Mouse (Mus musculus) embryonic facial prominence, embryonic 11.5 days (tissue): ENCODE results near the gene Grin3a. TPM values are rescaled to one million over a fixed set of nuclear protein-coding genes. Genes with fewer than 3 reads are reported as not detected.

Experiments
- ATAC-seq: fragments of 200-750 bp; cut with Nextera tagmentation; replicated peaks from 2 replicates; pipeline ENCODE4 v1.8.0; 2017; ENCODE audit warnings: low read depth; ENCODE audit not compliant: insufficient number of reproducible peaks, low FRiP score, low TSS enrichment
- DNase-seq: peaks from one replicate; pipeline ENCODE4 v3.0.0-alpha.2; 2015; ENCODE audit warnings: low spot score
- H3K27ac ChIP-seq: fragments of 300-500 bp; sonication (generic); replicated peaks from 2 replicates; pipeline ENCODE4 v1.5.1; 2014; ENCODE audit warnings: mild to moderate bottlenecking, low read depth, low read length, control low read depth
- H3K27me3 ChIP-seq: fragments of 300-500 bp; sonication (generic); 2 replicates; pipeline ENCODE4 v1.6.1; 2014; ENCODE audit warnings: mild to moderate bottlenecking, low read length, moderate library complexity, mixed read lengths; ENCODE audit not compliant: control insufficient read depth, insufficient read depth
- H3K36me3 ChIP-seq: fragments of 300-500 bp; sonication (generic); replicated peaks from 2 replicates; pipeline ENCODE4 v1.6.1; 2014; ENCODE audit warnings: low read depth, mild to moderate bottlenecking, low read length, moderate library complexity, mixed read lengths; ENCODE audit not compliant: control insufficient read depth, insufficient read depth
- H3K4me1 ChIP-seq: fragments of 300-500 bp; sonication (generic); 2 replicates; pipeline ENCODE4 v1.6.1; 2014; ENCODE audit warnings: low read length, mixed read lengths; ENCODE audit not compliant: control insufficient read depth, insufficient read depth
- H3K4me2 ChIP-seq: fragments of 300-500 bp; sonication (generic); 2 replicates; pipeline ENCODE4 v1.6.1; 2014; ENCODE audit warnings: low read depth, mild to moderate bottlenecking, control low read depth, low read length, moderate library complexity
- H3K4me3 ChIP-seq: fragments of 300-500 bp; sonication (generic); 2 replicates; pipeline ENCODE4 v1.5.1; 2014; ENCODE audit warnings: low read depth, low read length, control low read depth
- H3K9ac ChIP-seq: fragments of 300-500 bp; sonication (generic); replicated peaks from 2 replicates; pipeline ENCODE4 v1.6.1; 2014; ENCODE audit warnings: mild to moderate bottlenecking, control low read depth, low read length
- H3K9me3 ChIP-seq: fragments of 300-500 bp; sonication (generic); replicated peaks from 2 replicates; pipeline ENCODE4 v1.6.1; 2016; ENCODE audit warnings: mild to moderate bottlenecking, low read length, inconsistent platforms, mixed read lengths; ENCODE audit not compliant: control insufficient read depth
- WGBS: fragments of 180-500 bp; shearing (Covaris S2); extraction: QIAGEN DNeasy Blood & Tissue Kit; methylation state at CpG from one replicate; pipeline ENCODE4 v1.1.7; 2014; 5-methylcytosine and 5-hydroxymethylcytosine counted together
- polyA plus RNA-seq: library from polyadenylated mRNA; unstranded; fragments of >200 nt; fragmentation: Nextera tagmentation; extraction: Ambion mirVana; gene quantifications from 2 replicates; pipeline ENCODE4 v1.2.1, GENCODE M21; 2014

The Grin3a gene
- polyA plus RNA-seq, 1 experiment from 2014 or later: 1.1 TPM

DNA sequence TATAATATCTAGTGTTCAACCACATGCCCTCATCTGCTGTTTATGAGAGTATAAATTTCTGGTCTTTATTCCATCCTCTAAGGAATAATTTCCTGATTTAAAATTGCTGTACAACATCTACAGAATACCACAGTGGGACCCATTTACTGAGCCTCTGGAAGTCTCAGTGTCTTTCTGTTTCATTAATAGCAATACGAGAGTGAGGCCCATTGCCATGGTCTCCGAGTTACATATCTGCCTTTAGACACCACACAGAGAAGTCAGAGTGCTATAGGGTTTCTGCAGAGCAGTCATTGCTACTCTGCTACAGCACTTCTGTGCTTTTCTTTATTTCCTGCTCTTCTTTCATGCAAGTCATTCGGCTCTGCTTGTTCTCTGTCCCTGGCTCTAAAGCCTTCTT, 116.2 kb downstream of the Grin3a start:
- no peak overlapping the region for H3K9ac ChIP-seq
- no peaks in the 10 kb centered on the region for H3K27me3 ChIP-seq
- no peak overlapping the region for H3K4me2 ChIP-seq
- H3K4me1 ChIP-seq: no peaks in the 10 kb centered on the region
- no peaks in the 10 kb centered on the region for H3K9me3 ChIP-seq
- H3K36me3 ChIP-seq: no peaks in the 10 kb centered on the region
- H3K27ac ChIP-seq: no peak overlapping the region
- ATAC-seq: no peak
- DNase-seq: no peak
- WGBS: 73% methylated on average over 3 of the region's 3 CpGs
- no peak overlapping the region for H3K4me3 ChIP-seq

DNA sequence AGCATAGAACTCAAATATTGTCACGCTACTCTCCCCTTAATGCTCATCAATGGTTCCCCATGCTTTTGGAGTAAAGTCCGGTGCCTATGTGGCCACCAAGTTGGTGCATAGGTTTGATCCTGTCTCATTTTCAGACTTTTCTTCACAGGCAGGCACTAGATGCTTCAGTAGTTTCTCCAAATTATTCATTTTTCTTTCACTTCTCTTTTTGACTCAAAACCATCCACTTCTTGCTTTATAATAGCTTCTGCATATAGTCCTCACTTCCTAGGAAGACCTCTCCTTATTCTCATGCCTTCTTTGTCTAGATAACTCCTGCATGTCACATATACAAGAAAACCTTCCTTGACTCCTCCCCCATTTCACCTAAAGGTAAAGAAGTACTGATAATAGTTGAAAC, 121.6 kb downstream of the Grin3a start:
- no peaks in the 10 kb centered on the region for H3K9me3 ChIP-seq
- no peak for DNase-seq
- H3K4me1 ChIP-seq: no peaks in the 10 kb centered on the region
- no peaks in the 10 kb centered on the region for H3K27me3 ChIP-seq
- no peak overlapping the region for H3K9ac ChIP-seq
- 95% methylated on average over 2 of the region's 2 CpGs for WGBS
- ATAC-seq: no peak
- no peak overlapping the region for H3K4me3 ChIP-seq
- no peaks in the 10 kb centered on the region for H3K36me3 ChIP-seq
- no peak overlapping the region for H3K4me2 ChIP-seq
- H3K27ac ChIP-seq: no peak overlapping the region

DNA sequence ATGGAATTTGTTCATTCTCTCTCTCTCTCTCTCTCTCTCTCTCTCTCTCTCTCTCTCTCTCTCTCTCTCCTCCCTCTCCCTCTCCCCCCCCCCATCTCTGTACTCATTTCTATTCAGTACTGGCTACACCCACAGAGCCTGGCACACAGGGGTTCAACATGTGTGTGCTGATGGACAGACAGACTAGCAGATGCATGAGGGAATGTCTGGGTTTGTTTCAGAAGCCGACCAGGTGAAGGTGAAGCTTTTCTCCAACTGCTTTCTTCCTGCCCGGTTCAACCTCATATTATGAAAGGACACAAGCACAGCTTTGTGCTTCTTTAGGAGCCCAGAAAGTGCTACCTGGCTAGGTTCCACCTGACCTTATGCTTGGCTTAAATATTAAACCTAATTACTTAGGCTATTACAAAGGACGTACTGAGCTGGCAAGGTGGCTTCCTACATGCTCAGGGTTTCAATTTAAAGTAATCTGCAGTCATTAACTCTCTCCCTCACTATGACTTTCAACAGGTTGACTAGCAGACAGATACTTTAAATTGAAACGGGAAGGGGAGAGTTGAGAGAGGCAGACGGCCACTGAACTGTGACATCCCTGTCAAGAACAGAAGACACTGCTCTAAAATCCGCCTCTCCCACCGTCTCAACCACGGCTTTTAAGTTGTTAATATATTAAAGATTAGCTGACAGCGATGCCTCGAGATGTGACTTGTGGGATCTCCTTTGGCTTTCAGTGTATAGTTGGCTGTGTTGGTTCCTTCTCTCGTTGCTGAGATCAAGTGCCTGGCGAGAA, 153.9 kb downstream of the Grin3a start:
- Histone ChIP-seq H3K4me2 (no peak overlapping the region), H3K27me3 (no peaks in the 10 kb centered on the region), H3K4me3 (no peak overlapping the region), H3K9ac (no peak overlapping the region), H3K36me3 (no peaks in the 10 kb centered on the region), H3K4me1 (no peaks in the 10 kb centered on the region), H3K27ac (no peak overlapping the region), H3K9me3 (no peaks in the 10 kb centered on the region)
- ATAC-seq: no peak
- WGBS: 71% methylated on average over 12 of the region's 12 CpGs
- DNase-seq: no peak

DNA sequence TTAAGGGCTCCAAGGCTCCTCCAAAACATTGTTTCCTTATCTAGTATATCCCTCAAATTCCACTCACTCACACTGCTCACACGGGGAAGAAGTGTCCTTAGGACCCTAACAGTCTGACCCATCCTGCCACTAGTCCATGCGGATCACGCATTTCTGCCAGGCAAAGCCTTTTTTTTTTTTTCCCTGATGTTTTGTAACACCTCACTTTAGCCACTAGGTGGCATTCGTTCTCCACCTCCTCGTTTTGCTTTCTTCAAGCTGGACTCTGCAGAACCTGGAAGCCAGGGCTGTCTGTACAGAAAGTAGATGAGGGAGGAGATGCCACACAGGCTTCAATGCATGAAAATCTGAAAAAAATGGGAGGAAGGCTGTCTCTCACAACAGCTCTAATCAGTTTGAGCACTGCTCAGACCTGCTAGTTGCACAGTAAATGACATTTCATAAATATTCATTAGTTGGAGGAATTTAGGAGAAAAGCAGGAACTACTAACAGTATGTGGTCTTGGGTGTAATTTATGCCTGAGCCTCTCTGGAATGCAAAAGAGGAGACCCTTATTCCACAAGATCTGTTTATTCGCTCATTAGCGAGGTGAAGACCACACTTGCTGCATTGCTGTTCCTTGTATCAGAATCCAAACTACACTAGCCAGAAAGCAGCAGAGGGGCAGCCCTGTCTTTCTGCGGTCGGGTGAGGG, 156.8 kb downstream of the Grin3a start:
- no peaks in the 10 kb centered on the region for H3K36me3 ChIP-seq
- H3K4me3 ChIP-seq: no peak overlapping the region
- H3K4me2 ChIP-seq: no peak overlapping the region
- DNase-seq (peak; percentile 78), ATAC-seq (peak; percentile 68)
- no peak overlapping the region for H3K9ac ChIP-seq
- no peaks in the 10 kb centered on the region for H3K4me1 ChIP-seq
- H3K9me3 ChIP-seq: no peaks in the 10 kb centered on the region
- H3K27ac ChIP-seq: no peak overlapping the region
- no peaks in the 10 kb centered on the region for H3K27me3 ChIP-seq
- 26% methylated on average over 9 of the region's 9 CpGs for WGBS

DNA sequence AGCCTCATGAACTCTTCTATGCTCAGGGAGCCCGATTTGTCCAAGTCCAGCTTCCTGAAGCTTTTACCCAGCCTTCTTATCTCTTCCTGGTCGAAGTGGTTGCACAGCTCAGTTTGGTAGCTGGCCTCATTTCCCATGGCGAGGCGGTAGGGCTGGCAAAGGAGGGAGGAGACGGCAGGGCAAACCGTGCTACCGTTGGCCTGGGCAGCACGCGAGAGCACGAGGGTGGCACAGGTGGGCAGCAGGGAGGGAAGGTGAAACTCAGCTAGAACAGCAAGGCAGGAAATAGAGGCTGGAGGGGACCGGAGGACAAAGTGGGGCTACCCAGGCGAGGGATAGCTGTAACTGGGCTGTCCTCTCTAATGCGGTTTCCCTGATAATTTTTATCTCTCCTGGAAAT, 163.7 kb downstream of the Grin3a start, which contains the start of gene Ppp3r2:
Gene Ppp3r2 (minus strand): TSS at position 213 of the 400 bp plus-strand sequence.
- Histone ChIP-seq H3K4me1 (no peaks in the 10 kb centered on the region), H3K4me2 (no peak within 1 kb of the TSS), H3K9ac (no peak within 1 kb of the TSS), H3K4me3 (no peak within 1 kb of the TSS), H3K27me3 (no peaks in the 10 kb centered on the region), H3K36me3 (no peaks in the 10 kb centered on the region), H3K9me3 (no peaks in the 10 kb centered on the region), H3K27ac (no peak within 1 kb of the TSS)
- DNase-seq: no peak
- WGBS: 88% methylated on average over 13 of the region's 13 CpGs
- ATAC-seq: no peak

DNA sequence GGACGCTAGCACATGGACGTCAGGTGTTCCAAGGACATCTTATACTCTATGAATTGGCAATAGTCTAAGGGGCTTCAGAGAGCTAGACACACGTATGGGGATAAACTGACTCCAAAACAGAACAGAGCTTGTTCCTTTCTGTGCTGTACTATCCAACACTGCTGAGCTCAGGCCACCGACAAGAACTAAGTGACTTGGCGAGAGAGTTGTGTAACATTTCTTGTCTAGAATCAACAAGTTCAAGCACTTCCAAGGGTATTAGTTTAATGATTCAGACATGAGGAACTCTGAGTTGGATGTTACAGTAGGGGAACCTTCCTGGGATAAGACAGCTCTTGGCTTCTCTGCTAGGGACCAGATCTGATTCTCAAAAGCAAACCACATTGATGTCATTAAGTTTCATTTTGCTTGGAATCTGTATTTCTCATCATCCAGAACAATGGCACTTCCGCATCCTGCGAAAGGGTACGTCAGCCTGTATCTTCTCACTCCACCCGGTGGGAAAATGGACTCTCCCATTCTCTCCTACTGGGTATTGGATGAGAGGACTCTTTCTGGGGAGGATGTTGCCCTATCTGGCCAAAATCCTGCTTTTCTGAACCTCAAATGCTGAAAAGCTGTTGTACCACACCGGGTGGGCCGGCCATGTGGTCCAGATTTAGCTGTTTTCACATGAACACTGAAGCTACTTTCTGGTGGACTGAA, 165.2 kb downstream of the Grin3a start:
- no peak overlapping the region for H3K4me2 ChIP-seq
- no peak overlapping the region for H3K9ac ChIP-seq
- ATAC-seq (no peak), DNase-seq (no peak)
- no peaks in the 10 kb centered on the region for H3K27me3 ChIP-seq
- H3K4me1 ChIP-seq: no peaks in the 10 kb centered on the region
- H3K4me3 ChIP-seq: no peak overlapping the region
- WGBS: 90% methylated on average over 11 of the region's 11 CpGs
- no peaks in the 10 kb centered on the region for H3K36me3 ChIP-seq
- no peak overlapping the region for H3K27ac ChIP-seq
- H3K9me3 ChIP-seq: no peaks in the 10 kb centered on the region

DNA sequence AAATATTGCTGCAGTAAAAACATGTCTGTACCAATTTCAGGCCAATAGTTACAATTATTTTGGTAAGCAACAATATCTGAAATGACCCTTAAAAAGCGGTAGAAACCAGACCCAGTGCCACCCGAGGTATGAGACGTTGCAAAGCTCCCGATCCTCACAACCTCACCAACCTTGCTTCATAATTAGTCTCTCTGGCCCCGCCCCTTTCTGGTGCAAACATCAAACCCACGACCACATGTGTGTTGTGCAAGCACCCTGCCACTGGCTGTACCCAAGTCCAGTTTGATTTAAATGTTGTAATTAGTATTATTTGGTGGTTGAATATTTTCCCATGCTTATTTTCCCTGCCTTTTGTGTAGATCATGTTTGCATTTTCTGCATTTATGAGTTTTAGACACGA, 168.8 kb downstream of the Grin3a start:
- Histone ChIP-seq H3K9me3 (no peaks in the 10 kb centered on the region), H3K4me3 (no peak overlapping the region), H3K27ac (no peak overlapping the region), H3K4me1 (no peaks in the 10 kb centered on the region), H3K36me3 (no peaks in the 10 kb centered on the region), H3K27me3 (no peaks in the 10 kb centered on the region), H3K9ac (no peak overlapping the region), H3K4me2 (no peak overlapping the region)
- DNase-seq: no peak
- ATAC-seq: no peak
- WGBS: 75% methylated on average over 7 of the region's 7 CpGs

DNA sequence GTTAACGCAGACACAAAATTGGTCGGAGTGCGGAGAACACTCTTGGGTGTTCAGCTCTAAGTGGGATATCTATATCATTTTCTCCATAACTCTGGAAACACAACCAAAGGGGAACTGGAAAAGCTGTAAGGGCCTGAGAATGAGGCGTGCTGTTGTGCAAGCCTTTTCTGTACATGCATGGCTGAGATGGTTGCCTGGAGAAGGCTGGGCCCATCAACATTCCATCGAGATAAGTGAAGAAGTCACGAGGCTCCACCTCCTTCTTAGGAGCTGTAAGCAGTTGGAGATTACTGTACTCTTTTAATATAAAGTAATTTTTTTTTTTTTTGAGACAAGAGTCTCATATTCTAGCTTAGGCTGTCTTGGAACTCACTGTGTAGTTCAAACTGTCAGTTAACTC, 169.5 kb downstream of the Grin3a start:
- DNase-seq (no peak), ATAC-seq (no peak)
- no peak overlapping the region for H3K4me2 ChIP-seq
- H3K9ac ChIP-seq: no peak overlapping the region
- H3K9me3 ChIP-seq: no peaks in the 10 kb centered on the region
- H3K4me1 ChIP-seq: no peaks in the 10 kb centered on the region
- no peak overlapping the region for H3K4me3 ChIP-seq
- H3K27ac ChIP-seq: no peak overlapping the region
- no peaks in the 10 kb centered on the region for H3K27me3 ChIP-seq
- 86% methylated on average over 6 of the region's 6 CpGs for WGBS
- no peaks in the 10 kb centered on the region for H3K36me3 ChIP-seq
